ENCODE assay signal across 8 mouse cellular contexts in the genomic region with DNA sequence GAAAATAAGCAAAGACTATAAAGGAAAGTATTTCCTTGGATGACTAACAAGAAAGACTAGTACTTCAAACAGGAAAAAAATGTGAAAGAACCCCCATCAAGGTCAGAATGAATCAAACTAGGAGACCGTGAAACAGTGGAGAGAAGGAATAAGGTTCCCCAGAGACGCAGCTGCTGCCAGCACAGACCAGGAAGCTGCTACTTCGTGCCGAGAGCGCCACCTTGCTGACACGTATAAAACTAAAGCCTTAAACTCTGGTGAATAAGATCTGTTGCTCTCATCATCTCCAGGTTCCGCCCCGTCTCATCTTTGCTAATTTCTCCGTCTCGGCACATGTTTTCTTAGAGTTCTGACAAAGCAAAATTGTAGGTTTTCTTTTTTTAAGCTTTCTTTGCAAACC.
DNase-seq lines count a peak whose midpoint lies in the region; ATAC-seq and TF ChIP-seq lines count a peak whose summit lies in the region.

No protein-coding gene starts in this region.

- no peaks in the 10 kb centered on the region for H3K4me1 ChIP-seq in cerebellum, adult 2 months (ENCODE audit: control insufficient read depth, insufficient read depth, low read length)

- peak; percentile 92 for DNase-seq in NIH3T3 (ENCODE audit: low read depth)
- DNase-seq in cerebellum, adult 2 months = peak; percentile 74 to 77
- peak; percentile 44 for DNase-seq in hindlimb bud, embryonic 11.5 days (ENCODE audit: extremely low spot score, low read depth, low spot score)
- DNase-seq in left cerebral cortex, adult 18-20 months (ENCODE audit: low spot score in 2 of 2) = peak; percentile 84 to 89
- peak; percentile 86 for DNase-seq in mesoderm, embryonic 11.5 days (ENCODE audit: low read depth, low spot score)
- peak; percentile 74 for DNase-seq in right cerebral cortex, postnatal 25 days
- DNase-seq in urinary bladder, postnatal 4 days (ENCODE audit: low spot score in 2 of 2) = peak; percentile 62 to 73

- no peak overlapping the region for H3K27ac ChIP-seq in cerebellum, adult 2 months (ENCODE audit: insufficient read depth, low read length)

- TF ChIP-seq CTCF in cerebellum, adult 2 months (IDR thresholded peaks at IDR 0.05; ENCODE audit: borderline replicate concordance, insufficient read depth, low read depth, low read length) = peak; percentile 86

- no peaks in the 10 kb centered on the region for H3K27me3 ChIP-seq in cerebellum, adult 2 months (ENCODE audit: control insufficient read depth, insufficient read depth, low read length)

- no peak overlapping the region for H3K4me3 ChIP-seq in cerebellum, adult 2 months (replicated peaks; ENCODE audit: insufficient read depth, low read depth, low read length)

- no peak for TF ChIP-seq POLR2A in cerebellum, adult 2 months (IDR thresholded peaks at IDR 0.05; ENCODE audit: borderline replicate concordance, insufficient read depth, low read length)

- WGBS in cerebellum, adult 2 months = 7% methylated on average over 10 of the region's 10 CpGs

- peak; percentile 98 for ATAC-seq in frontal cortex, adult (ENCODE audit: low TSS enrichment)
